Mouse (Mus musculus) brain, embryonic 14.5 days (tissue): ENCODE measurements at regions not wholly inside any gene's neighbourhood (a gene's known extent, or its start where the extent isn't known, plus 50 kb on each side); places are given as distances from the start of the nearest gene placed in this dataset.

Experiments used
- CTCF ChIP-seq: fragments of 200-500 bp; IDR thresholded peaks from 2 replicates; pipeline ENCODE4 v1.5.1; 2012; ENCODE audit warnings: inconsistent platforms, mild to moderate bottlenecking, moderate library complexity, borderline replicate concordance; ENCODE audit not compliant: insufficient read depth, insufficient read length; ENCODE audit errors: extremely low read depth
- POLR2A ChIP-seq: fragments of 200-500 bp; IDR thresholded peaks from 2 replicates; pipeline ENCODE4 v1.6.1; 2012; ENCODE audit warnings: mild to moderate bottlenecking, inconsistent platforms, borderline replicate concordance; ENCODE audit not compliant: poor library complexity, insufficient read depth, insufficient read length, severe bottlenecking; ENCODE audit errors: extremely low read depth

- TF ChIP-seq CTCF (no peak), POLR2A (no peak)
These were observed 223.7 kb downstream of the Usp25 start for GRCm38 (mm10) chr16:77237272-77237603.
